Mouse (Mus musculus): ENCODE measurements around the gene Larp4.

DNA sequence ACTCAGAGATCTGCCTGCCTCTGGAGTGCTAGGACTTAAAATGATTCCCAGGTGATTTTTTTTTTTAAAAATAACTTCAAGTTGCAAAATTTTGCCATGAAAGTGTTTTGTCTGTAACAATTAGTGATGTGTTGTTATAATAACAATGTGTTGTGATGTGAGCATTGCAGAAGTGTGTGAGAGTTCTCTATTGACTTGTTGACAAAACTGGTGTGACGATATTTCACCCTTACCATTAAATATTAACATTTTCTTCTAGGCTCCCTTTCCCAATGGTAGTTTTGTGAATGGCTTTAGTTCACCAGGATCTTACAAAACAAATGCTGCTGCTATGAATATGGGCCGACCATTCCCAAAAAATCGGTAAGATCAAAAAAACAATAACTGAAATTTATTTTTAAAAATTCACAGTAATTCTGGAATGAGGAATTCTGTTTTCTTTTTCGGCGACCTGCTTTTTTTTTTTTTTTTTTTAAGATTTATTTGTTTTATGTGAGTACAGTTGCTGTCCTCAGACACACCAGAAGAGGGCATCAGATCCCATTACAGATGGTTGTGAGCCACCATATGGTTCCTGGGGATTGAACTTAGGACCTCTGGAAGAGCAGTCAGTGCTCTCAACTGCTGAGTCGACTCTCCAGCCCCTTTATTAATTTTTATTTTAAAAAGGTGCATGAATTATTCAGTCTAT is 27.4 kb downstream of the Larp4 start:
- TF ChIP-seq CTCF (IDR thresholded peaks at IDR 0.05; ENCODE audit: low read depth, low read length) (no peak), POLR2A (IDR thresholded peaks at IDR 0.05; ENCODE audit: extremely low read depth, insufficient read depth, low read length) (no peak)

Data from liver, adult 2 months (tissue).